Mouse (Mus musculus) liver, adult 2 months (tissue): Measurements from ENCODE around the gene Ptgir. TPM values are rescaled to one million over a fixed set of nuclear protein-coding genes. Genes with fewer than 3 reads are reported as not detected.

Experiments used
- DNase-seq: peaks from one replicate; pipeline ENCODE4 v3.0.0-alpha.2; 2011; ENCODE audit warnings: low read depth, low spot score; ENCODE audit errors: extremely low read depth
- H3K27ac ChIP-seq: fragments of 200-500 bp; replicated peaks from 2 replicates; pipeline ENCODE4 v1.5.1; 2012; ENCODE audit warnings: low read depth, mild to moderate bottlenecking, control low read depth, inconsistent platforms, low read length; ENCODE audit not compliant: insufficient read depth
- H3K27me3 ChIP-seq: fragments of 200-500 bp; 2 replicates; pipeline ENCODE4 v1.6.1; 2012; ENCODE audit warnings: mild to moderate bottlenecking, moderate library complexity, low read length, inconsistent platforms; ENCODE audit not compliant: control insufficient read depth, insufficient read depth
- H3K36me3 ChIP-seq: fragments of 200-500 bp; 2 replicates; pipeline ENCODE4 v1.6.1; 2012; ENCODE audit warnings: low read length, inconsistent platforms; ENCODE audit not compliant: control insufficient read depth, insufficient read depth
- H3K4me1 ChIP-seq: fragments of 200-500 bp; 2 replicates; pipeline ENCODE4 v1.6.1; 2011; ENCODE audit warnings: low read length; ENCODE audit not compliant: control insufficient read depth, insufficient read depth
- H3K4me3 ChIP-seq: fragments of 200-500 bp; 2 replicates; pipeline ENCODE4 v1.5.1; 2011; ENCODE audit warnings: low read depth, mild to moderate bottlenecking, control low read depth, low read length, moderate library complexity; ENCODE audit not compliant: insufficient read depth
- H3K79me2 ChIP-seq: fragments of 200-500 bp; 2 replicates; pipeline ENCODE4 v1.6.1; 2012; ENCODE audit warnings: inconsistent platforms, mild to moderate bottlenecking, low read length, moderate library complexity; ENCODE audit not compliant: control insufficient read depth, insufficient read depth
- H3K9ac ChIP-seq: fragments of 200-500 bp; 2 replicates; pipeline ENCODE4 v1.6.1; 2012; ENCODE audit warnings: low read depth, mild to moderate bottlenecking, control low read depth, inconsistent platforms, low read length
- CTCF ChIP-seq: fragments of 200-500 bp; IDR thresholded peaks from 2 replicates; pipeline ENCODE4 v1.5.1; 2011; ENCODE audit warnings: low read depth, low read length, control low read depth
- POLR2A ChIP-seq: fragments of 200-500 bp; IDR thresholded peaks from 2 replicates; pipeline ENCODE4 v1.6.1; 2011; ENCODE audit warnings: low read length, control low read depth; ENCODE audit not compliant: insufficient read depth; ENCODE audit errors: extremely low read depth
- WGBS: fragments of 180-500 bp; shearing (Covaris S2); methylation state at CpG from one replicate; pipeline ENCODE4 v1.1.7; 2018; 5-methylcytosine and 5-hydroxymethylcytosine counted together
- polyA plus RNA-seq: library from polyadenylated mRNA; depleted of rRNA; stranded (reverse); fragments of >200 nt; gene quantifications from 2 replicates; pipeline ENCODE4 v1.2.3, GENCODE M21; 2012; rRNA removed
- total RNA-seq: library from RNA; depleted of rRNA; stranded (reverse); fragments of >200 nt; gene quantifications from 2 replicates; pipeline ENCODE4 v1.2.3, GENCODE M21; 2014; rRNA removed

Gene Ptgir
- total and polyA plus RNA-seq, 2 experiments: 0.09 to 0.33 TPM

GRCm38 (mm10) chr7:16955712-16956111 is 49.4 kb downstream of the Ptgir start:
- H3K79me2 ChIP-seq: no peaks in the 10 kb centered on the region
- no peaks in the 10 kb centered on the region for H3K36me3 ChIP-seq
- H3K4me1 ChIP-seq: no peaks in the 10 kb centered on the region
- no peak overlapping the region for H3K9ac ChIP-seq
- no peak for DNase-seq
- WGBS: 83% methylated on average over 4 of the region's 4 CpGs
- H3K27me3 ChIP-seq: no peaks in the 10 kb centered on the region
- no peak for TF ChIP-seq POLR2A
- TF ChIP-seq CTCF: no peak
- no peak overlapping the region for H3K4me3 ChIP-seq
- H3K27ac ChIP-seq: no peak overlapping the region

- no peaks in the 10 kb centered on the region for H3K27me3 ChIP-seq
- H3K9ac ChIP-seq: no peak overlapping the region
- TF ChIP-seq POLR2A (no peak), CTCF (no peak)
- H3K4me3 ChIP-seq: no peak overlapping the region
- no peak for DNase-seq
- H3K27ac ChIP-seq: no peak overlapping the region
- WGBS: 79% methylated on average over 15 of the region's 15 CpGs
- no peaks in the 10 kb centered on the region for H3K36me3 ChIP-seq
- no peaks in the 10 kb centered on the region for H3K4me1 ChIP-seq
- no peaks in the 10 kb centered on the region for H3K79me2 ChIP-seq
Measured at GRCm38 (mm10) chr7:16956410-16957265, 50.3 kb downstream of the Ptgir start.

GRCm38 (mm10) chr7:16959539-16960187 is 53.4 kb downstream of the Ptgir start, which contains the start of gene Pnmal1:
TSS of gene Pnmal1 (plus strand) at chr7:16959679.
- no peak within 1 kb of the TSS for H3K4me3 ChIP-seq
- TF ChIP-seq CTCF: no peak
- TF ChIP-seq POLR2A: no peak
- 53% methylated on average over 17 of the region's 17 CpGs for WGBS
- no peaks in the 10 kb centered on the region for H3K79me2 ChIP-seq
- no peak within 1 kb of the TSS for H3K9ac ChIP-seq
- DNase-seq: no peak
- no peaks in the 10 kb centered on the region for H3K27me3 ChIP-seq
- no peak within 1 kb of the TSS for H3K27ac ChIP-seq
- no peaks in the 10 kb centered on the region for H3K4me1 ChIP-seq
- no peaks in the 10 kb centered on the region for H3K36me3 ChIP-seq

Other genes with a start within 250 kb of the Ptgir start
- not detected in 2 replicates for gene Ceacam15, start 230.8 kb upstream of the Ptgir start, total RNA-seq
- gene Ceacam15, start 230.8 kb upstream of the Ptgir start, polyA plus RNA-seq: not detected in 2 replicates
- not detected in 2 replicates for gene Ceacam9, start 184.6 kb upstream of the Ptgir start, total RNA-seq
- gene Ceacam9, start 184.6 kb upstream of the Ptgir start, polyA plus RNA-seq: not detected in 2 replicates
- gene Ap2s1, start 168.1 kb upstream of the Ptgir start, total RNA-seq: 116 and 134 TPM in 2 replicates
- 171 and 195 TPM in 2 replicates for gene Ap2s1, start 168.1 kb upstream of the Ptgir start, polyA plus RNA-seq
- gene Slc1a5, start 125.2 kb upstream of the Ptgir start, total RNA-seq: 1.8 and 3.4 TPM in 2 replicates
- 2.6 and 4.2 TPM in 2 replicates for gene Slc1a5, start 125.2 kb upstream of the Ptgir start, polyA plus RNA-seq
- gene Strn4, start 90.6 kb upstream of the Ptgir start, total RNA-seq: 18.7 and 26.3 TPM in 2 replicates
- 39.5 and 52.7 TPM in 2 replicates for gene Strn4, start 90.6 kb upstream of the Ptgir start, polyA plus RNA-seq
- 5.5 and 6.3 TPM in 2 replicates for gene Fkrp, start 89.8 kb upstream of the Ptgir start, total RNA-seq
- gene Fkrp, start 89.8 kb upstream of the Ptgir start, polyA plus RNA-seq: 14.3 and 15.3 TPM in 2 replicates
- gene Prkd2, start 63.6 kb upstream of the Ptgir start, total RNA-seq: 2.5 and 5.1 TPM in 2 replicates
- 7.8 and 11.7 TPM in 2 replicates for gene Prkd2, start 63.6 kb upstream of the Ptgir start, polyA plus RNA-seq
- gene Dact3, start 31.2 kb upstream of the Ptgir start, total RNA-seq: under 0.01 and 0.20 TPM in 2 replicates
- gene Dact3, start 31.2 kb upstream of the Ptgir start, polyA plus RNA-seq: 0.52 and 0.64 TPM in 2 replicates
- not detected in 2 replicates for gene Gng8, start 14.7 kb upstream of the Ptgir start, total RNA-seq
- 0.25 and 0.26 TPM in 2 replicates for gene Gng8, start 14.7 kb upstream of the Ptgir start, polyA plus RNA-seq
- gene Calm3, start 17.6 kb downstream of the Ptgir start, total RNA-seq: 64.9 and 77.4 TPM in 2 replicates
- gene Calm3, start 17.6 kb downstream of the Ptgir start, polyA plus RNA-seq: 72.0 and 78.1 TPM in 2 replicates
- under 0.01 and 0.07 TPM in 2 replicates for gene Pnmal2, start 38.2 kb downstream of the Ptgir start, total RNA-seq
- gene Pnmal2, start 38.2 kb downstream of the Ptgir start, polyA plus RNA-seq: 0.02 and 0.10 TPM in 2 replicates
- gene Pnmal1, start 53.2 kb downstream of the Ptgir start, total RNA-seq: not detected in 2 replicates
- gene Pnmal1, start 53.2 kb downstream of the Ptgir start, polyA plus RNA-seq: not detected in 2 replicates
- gene Gm42372, start 76.6 kb downstream of the Ptgir start, total RNA-seq: 0.07 TPM in 1 of 2 replicates, not detected in the other
- not detected in 2 replicates for gene Gm42372, start 76.6 kb downstream of the Ptgir start, polyA plus RNA-seq
- gene Ccdc8, start 86.2 kb downstream of the Ptgir start, total RNA-seq: 0.40 and 0.46 TPM in 2 replicates
- gene Ccdc8, start 86.2 kb downstream of the Ptgir start, polyA plus RNA-seq: 0.21 and 0.35 TPM in 2 replicates
- gene Ppp5c, start 121.4 kb downstream of the Ptgir start, total RNA-seq: 24.2 and 39.9 TPM in 2 replicates
- gene Ppp5c, start 121.4 kb downstream of the Ptgir start, polyA plus RNA-seq: 93.2 and 112 TPM in 2 replicates
- 0.07 and 0.09 TPM in 2 replicates for gene Hif3a, start 155.9 kb downstream of the Ptgir start, total RNA-seq
- 0.01 and 0.05 TPM in 2 replicates for gene Hif3a, start 155.9 kb downstream of the Ptgir start, polyA plus RNA-seq
- not detected in 2 replicates for gene Psg16, start 167.6 kb downstream of the Ptgir start, total RNA-seq
- gene Psg16, start 167.6 kb downstream of the Ptgir start, polyA plus RNA-seq: not detected in 2 replicates
- gene Ceacam3, start 243.8 kb downstream of the Ptgir start, total RNA-seq: not detected in 2 replicates
- not detected in 2 replicates for gene Ceacam3, start 243.8 kb downstream of the Ptgir start, polyA plus RNA-seq